Mouse (Mus musculus) midbrain, postnatal 0 days (tissue): ENCODE measurements around the gene Gm16223. TPM values are rescaled to one million over a fixed set of nuclear protein-coding genes. Genes with fewer than 3 reads are reported as not detected.

Source experiments
- ATAC-seq: fragments of 200-750 bp; cut with Nextera tagmentation; 2 replicates; pipeline ENCODE4 v1.8.0; 2017; ENCODE audit warnings: moderate number of reproducible peaks, mild to moderate bottlenecking, moderate TSS enrichment, moderate library complexity; ENCODE audit not compliant: low FRiP score
- DNase-seq: peaks from one replicate; pipeline ENCODE4 v3.0.0-alpha.2; 2015; ENCODE audit warnings: low spot score
- H3K27ac ChIP-seq: fragments of 300-500 bp; sonication (generic); 2 replicates; pipeline ENCODE4 v1.5.1; 2014; ENCODE audit warnings: low read depth, mild to moderate bottlenecking, low read length, mixed read lengths
- H3K27me3 ChIP-seq: fragments of 300-500 bp; sonication (generic); 2 replicates; pipeline ENCODE4 v1.6.1; 2014; ENCODE audit warnings: low read length, control low read depth, mixed read lengths; ENCODE audit not compliant: insufficient read depth
- H3K36me3 ChIP-seq: fragments of 300-500 bp; sonication (generic); 2 replicates; pipeline ENCODE4 v1.6.1; 2014; ENCODE audit warnings: low read length, control low read depth, mixed read lengths; ENCODE audit not compliant: insufficient read depth
- H3K4me1 ChIP-seq: fragments of 300-500 bp; sonication (generic); 2 replicates; pipeline ENCODE4 v1.6.1; 2014; ENCODE audit warnings: mild to moderate bottlenecking, control low read depth, antibody characterized with exemption, low read length, mixed read lengths; ENCODE audit not compliant: insufficient read depth
- H3K4me2 ChIP-seq: fragments of 300-500 bp; sonication (generic); 2 replicates; pipeline ENCODE4 v1.6.1; 2014; ENCODE audit warnings: low read depth, mild to moderate bottlenecking, low read length, mixed read lengths; ENCODE audit not compliant: poor library complexity, severe bottlenecking
- H3K4me3 ChIP-seq: fragments of 300-500 bp; sonication (generic); 2 replicates; pipeline ENCODE4 v1.5.1; 2014; ENCODE audit warnings: low read depth, mild to moderate bottlenecking, low read length, moderate library complexity
- H3K9ac ChIP-seq: fragments of 300-500 bp; sonication (generic); replicated peaks from 2 replicates; pipeline ENCODE4 v1.6.1; 2014; ENCODE audit warnings: mild to moderate bottlenecking, low read length, moderate library complexity, mixed read lengths; ENCODE audit not compliant: poor library complexity, severe bottlenecking
- H3K9me3 ChIP-seq: fragments of 300-500 bp; sonication (generic); 2 replicates; pipeline ENCODE4 v1.6.1; 2016; ENCODE audit warnings: low read length, control low read depth
- CTCF ChIP-seq: IDR thresholded peaks from 2 replicates; pipeline ENCODE4 v1.5.1; 2016; ENCODE audit warnings: antibody characterized with exemption, mild to moderate bottlenecking
- WGBS: fragments of 180-500 bp; shearing (Covaris S2); extraction: QIAGEN DNeasy Blood & Tissue Kit; methylation state at CpG from one replicate; pipeline ENCODE4 v1.1.7; 2014; 5-methylcytosine and 5-hydroxymethylcytosine counted together
- polyA plus RNA-seq: library from polyadenylated mRNA; unstranded; fragments of >200 nt; fragmentation: Nextera tagmentation; extraction: Ambion mirVana; gene quantifications from 2 replicates; pipeline ENCODE4 v1.2.1, GENCODE M21; 2015
- total RNA-seq: library from RNA; depleted of rRNA; stranded (reverse); fragments of >200 nt; gene quantifications from 2 replicates; pipeline ENCODE4 v1.2.3, GENCODE M21; 2014

The Gm16223 gene
- total and polyA plus RNA-seq, 2 experiments from 2014 or later: 0.33 TPM; not detected in 1

- no peak overlapping the region for H3K4me2 ChIP-seq
- DNase-seq (no peak), ATAC-seq (no peak)
- H3K4me3 ChIP-seq: no peak overlapping the region
- no peak overlapping the region for H3K27ac ChIP-seq
- H3K36me3 ChIP-seq: no peaks in the 10 kb centered on the region
- no peak for TF ChIP-seq CTCF
- no peak overlapping the region for H3K9ac ChIP-seq
- H3K4me1 ChIP-seq: no peaks in the 10 kb centered on the region
- no peaks in the 10 kb centered on the region for H3K9me3 ChIP-seq
- no peaks in the 10 kb centered on the region for H3K27me3 ChIP-seq
- 27% methylated on average over 3 of the region's 3 CpGs for WGBS
Measured at GRCm38 (mm10) chr5:42198493-42198892, 130.7 kb downstream of the Gm16223 start.

- Histone ChIP-seq H3K36me3 (no peaks in the 10 kb centered on the region), H3K4me3 (no peak overlapping the region), H3K9me3 (no peaks in the 10 kb centered on the region), H3K27ac (no peak overlapping the region), H3K27me3 (no peaks in the 10 kb centered on the region), H3K4me2 (no peak overlapping the region), H3K9ac (no peak overlapping the region), H3K4me1 (peaks cover 4% of the 10 kb centered on the region; the same call in 1 of the 2 replicates)
- 29% methylated on average over 3 of the region's 3 CpGs for WGBS
- DNase-seq (peak; percentile 64), ATAC-seq (no peak; the same call in 1 of the 2 replicates)
- no peak for TF ChIP-seq CTCF
Measured at GRCm38 (mm10) chr5:42207456-42208122, 139.8 kb downstream of the Gm16223 start.

- no peaks in the 10 kb centered on the region for H3K9me3 ChIP-seq
- H3K27ac ChIP-seq: no peak overlapping the region
- no peaks in the 10 kb centered on the region for H3K27me3 ChIP-seq
- no peak for DNase-seq
- H3K4me2 ChIP-seq: no peak overlapping the region
- ATAC-seq: no peak
- WGBS: 22% methylated on average over 4 of the region's 4 CpGs
- no peak overlapping the region for H3K4me3 ChIP-seq
- no peak for TF ChIP-seq CTCF
- H3K4me1 ChIP-seq: peaks cover 4% of the 10 kb centered on the region; the same call in 1 of the 2 replicates
- no peaks in the 10 kb centered on the region for H3K36me3 ChIP-seq
- H3K9ac ChIP-seq: no peak overlapping the region
Measured at GRCm38 (mm10) chr5:42211554-42212338, 144.0 kb downstream of the Gm16223 start.

- no peak for TF ChIP-seq CTCF
- no peak overlapping the region for H3K27ac ChIP-seq
Measured at GRCm38 (mm10) chr5:42212353-42212752, 144.6 kb downstream of the Gm16223 start.

GRCm38 (mm10) chr5:42224840-42225239 is 157.1 kb downstream of the Gm16223 start:
- ATAC-seq: no peak; the same call in 1 of the 2 replicates
- no peak for TF ChIP-seq CTCF
- Histone ChIP-seq H3K36me3 (no peaks in the 10 kb centered on the region), H3K4me3 (no peak overlapping the region), H3K4me2 (no peak overlapping the region), H3K9ac (no peak overlapping the region), H3K27ac (no peak overlapping the region), H3K4me1 (no peaks in the 10 kb centered on the region), H3K9me3 (no peaks in the 10 kb centered on the region), H3K27me3 (no peaks in the 10 kb centered on the region)
- WGBS: 71% methylated on average over 1 of the region's 1 CpGs
- peak; percentile 54 for DNase-seq

More at GRCm38 (mm10) chr5:42212353-42212752, 144.6 kb downstream of the Gm16223 start:
- Histone ChIP-seq H3K4me3 (no peak overlapping the region), H3K4me2 (no peak overlapping the region), H3K27me3 (no peaks in the 10 kb centered on the region), H3K36me3 (no peaks in the 10 kb centered on the region), H3K4me1 (peaks cover 4% of the 10 kb centered on the region; the same call in 1 of the 2 replicates), H3K9me3 (no peaks in the 10 kb centered on the region), H3K9ac (no peak overlapping the region)
- ATAC-seq (no peak), DNase-seq (no peak)
- 68% methylated on average over 4 of the region's 4 CpGs for WGBS

- Histone ChIP-seq H3K4me1 (no peaks in the 10 kb centered on the region), H3K27me3 (no peaks in the 10 kb centered on the region), H3K9ac (no peak overlapping the region), H3K9me3 (no peaks in the 10 kb centered on the region), H3K36me3 (no peaks in the 10 kb centered on the region), H3K27ac (no peak overlapping the region), H3K4me2 (no peak overlapping the region), H3K4me3 (no peak overlapping the region)
- DNase-seq (peak; percentile 40), ATAC-seq (no peak)
- no peak for TF ChIP-seq CTCF
- 28% methylated on average over 2 of the region's 2 CpGs for WGBS
Measured at GRCm38 (mm10) chr5:42228631-42229030, 160.9 kb downstream of the Gm16223 start.
